Mouse (Mus musculus): ENCODE data around the gene Tff2. TPM values are rescaled to one million over a fixed set of nuclear protein-coding genes. Genes with fewer than 3 reads are reported as not detected.

Tff2 gene
- polyA plus RNA-seq, 1 experiment from 2014 or later: 0.33 TPM

DNA sequence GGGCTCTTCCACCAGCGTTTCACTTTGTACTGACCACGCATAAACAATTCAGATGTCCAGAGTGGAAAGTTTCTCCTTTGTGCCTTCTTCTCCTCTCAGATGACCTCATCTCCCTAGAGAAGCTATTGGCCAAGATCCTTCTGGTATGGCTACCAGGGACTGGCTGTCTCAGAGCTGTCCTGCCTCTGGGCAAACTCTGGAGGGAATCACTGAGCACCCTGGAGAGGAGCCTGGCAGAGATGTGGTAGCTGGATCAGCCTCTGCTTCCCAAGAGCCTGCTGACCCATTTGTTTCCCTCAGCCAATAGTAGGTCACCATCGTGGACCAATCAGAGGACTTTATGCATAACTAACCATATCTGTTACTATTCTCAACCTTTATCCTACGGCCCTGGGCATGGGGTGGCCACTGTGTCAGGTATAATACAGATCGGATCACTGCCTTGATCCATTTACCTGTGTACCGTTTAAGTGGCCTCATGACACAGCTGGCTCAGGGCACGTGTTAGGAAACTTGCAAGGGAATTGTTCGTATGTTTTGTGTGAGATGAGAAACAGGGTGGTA is 41.0 kb downstream of the Tff2 start:
- Histone ChIP-seq H3K27me3 (ENCODE audit: insufficient read depth, low read length) (no peaks in the 10 kb centered on the region), H3K36me3 (replicated peaks; ENCODE audit: insufficient read depth, low read length) (peaks cover 16% of the 10 kb centered on the region), H3K4me2 (ENCODE audit: low read depth, low read length) (no peak overlapping the region), H3K9me3 (ENCODE audit: low read length) (no peaks in the 10 kb centered on the region), H3K27ac (ENCODE audit: low read depth) (no peak overlapping the region), H3K9ac (replicated peaks) (no peak overlapping the region), H3K4me3 (ENCODE audit: low read depth, low read length) (no peak overlapping the region), H3K4me1 (ENCODE audit: insufficient read depth) (peaks cover 15% of the 10 kb centered on the region)
- WGBS (ENCODE audit: insufficient replicate concordance): 82% methylated on average over 8 of the region's 8 CpGs
- ATAC-seq (no peak), DNase-seq (no peak)
- TF ChIP-seq CTCF (IDR thresholded peaks at IDR 0.05; ENCODE audit: low read depth) (no peak), EP300 (IDR thresholded peaks at IDR 0.05; ENCODE audit: low read depth) (no peak)

DNA sequence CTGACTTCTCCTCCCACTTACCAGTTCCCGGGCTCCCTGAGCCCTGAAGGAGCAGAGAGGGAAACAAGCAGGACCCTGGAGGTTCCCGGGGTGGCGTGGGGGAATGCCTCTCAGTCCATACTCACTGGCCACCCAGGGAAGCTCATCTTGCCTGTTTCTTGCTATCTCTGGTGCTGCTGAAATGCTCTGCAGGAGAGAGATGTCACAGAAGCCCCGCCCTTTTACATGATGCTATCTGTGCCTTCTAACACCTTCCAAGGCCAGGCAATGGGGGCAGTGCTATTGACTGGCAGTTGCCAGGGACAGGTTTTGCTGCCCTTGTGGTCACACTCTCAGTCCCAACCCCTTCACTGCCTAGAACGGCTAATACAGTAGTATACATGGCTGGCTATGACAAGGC is 45.3 kb downstream of the Tff2 start:
- Histone ChIP-seq H3K36me3 (replicated peaks; ENCODE audit: insufficient read depth, low read length) (peaks cover 31% of the 10 kb centered on the region), H3K4me1 (ENCODE audit: insufficient read depth) (peaks cover 6% of the 10 kb centered on the region), H3K27ac (ENCODE audit: low read depth) (no peak overlapping the region), H3K9me3 (ENCODE audit: low read length) (no peaks in the 10 kb centered on the region), H3K27me3 (ENCODE audit: insufficient read depth, low read length) (no peaks in the 10 kb centered on the region), H3K4me2 (ENCODE audit: low read depth, low read length) (0 out of 2 replicates have a peak overlapping the region, but pooled peaks have one; percentile 13), H3K9ac (replicated peaks) (no peak overlapping the region), H3K4me3 (ENCODE audit: low read depth, low read length) (no peak overlapping the region)
- ATAC-seq: no peak
- WGBS (ENCODE audit: insufficient replicate concordance): 74% methylated on average over 5 of the region's 5 CpGs
- TF ChIP-seq CTCF (IDR thresholded peaks at IDR 0.05; ENCODE audit: low read depth): no peak
- no peak for TF ChIP-seq EP300 (IDR thresholded peaks at IDR 0.05; ENCODE audit: low read depth)
- no peak for DNase-seq

DNA sequence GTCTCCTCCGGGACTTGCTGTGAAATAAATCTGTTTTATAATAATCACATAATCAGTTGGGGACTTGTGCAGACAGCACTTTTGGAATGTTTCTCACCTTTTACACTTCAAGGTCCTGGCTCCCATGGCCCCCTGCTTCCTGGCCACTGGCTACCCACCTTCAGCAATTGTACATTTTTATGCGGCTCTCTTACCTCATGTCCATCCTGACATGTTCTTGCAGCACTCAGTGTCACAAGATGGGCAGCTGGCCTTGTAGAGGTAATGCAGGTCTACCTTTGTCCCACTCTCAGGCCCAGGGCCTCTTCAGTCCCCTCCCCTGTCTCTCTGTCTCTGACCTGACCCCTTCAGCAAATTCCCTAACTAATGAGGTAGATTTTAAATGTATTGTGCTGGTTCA is 47.2 kb downstream of the Tff2 start:
- Histone ChIP-seq H3K9me3 (ENCODE audit: low read length) (no peaks in the 10 kb centered on the region), H3K4me2 (ENCODE audit: low read depth, low read length) (no peak overlapping the region), H3K9ac (replicated peaks) (no peak overlapping the region), H3K4me3 (ENCODE audit: low read depth, low read length) (no peak overlapping the region), H3K36me3 (replicated peaks; ENCODE audit: insufficient read depth, low read length) (peaks cover 36% of the 10 kb centered on the region), H3K27me3 (ENCODE audit: insufficient read depth, low read length) (no peaks in the 10 kb centered on the region), H3K27ac (ENCODE audit: low read depth) (no peak overlapping the region), H3K4me1 (ENCODE audit: insufficient read depth) (peaks cover 11% of the 10 kb centered on the region)
- WGBS (ENCODE audit: insufficient replicate concordance): 95% methylated on average over 2 of the region's 2 CpGs
- TF ChIP-seq EP300 (IDR thresholded peaks at IDR 0.05; ENCODE audit: low read depth): no peak
- no peak for TF ChIP-seq CTCF (IDR thresholded peaks at IDR 0.05; ENCODE audit: low read depth)
- ATAC-seq (no peak), DNase-seq (no peak)

DNA sequence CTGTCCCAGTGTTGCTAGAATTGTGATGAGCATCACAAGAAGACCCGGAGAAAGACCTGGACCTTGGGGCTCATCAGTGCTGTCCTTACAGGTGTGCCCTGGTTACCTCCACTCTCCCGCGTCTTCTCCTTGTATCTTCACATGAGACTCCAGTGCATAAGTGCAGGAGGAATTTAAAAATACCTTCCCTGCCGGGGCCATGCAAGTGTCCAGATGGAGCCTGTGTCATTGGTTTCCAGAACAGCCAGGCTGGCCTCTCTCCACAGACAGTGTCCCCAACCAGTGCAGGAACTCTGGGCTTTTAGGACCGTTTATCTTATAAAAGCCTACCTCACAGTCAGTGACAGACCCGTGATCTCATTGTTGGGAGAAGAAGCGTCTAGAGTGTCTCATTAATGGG is 48.5 kb downstream of the Tff2 start:
- Histone ChIP-seq H3K4me2 (ENCODE audit: low read depth, low read length) (no peak overlapping the region), H3K4me3 (ENCODE audit: low read depth, low read length) (no peak overlapping the region), H3K36me3 (replicated peaks; ENCODE audit: insufficient read depth, low read length) (peaks cover 35% of the 10 kb centered on the region), H3K27ac (ENCODE audit: low read depth) (no peak overlapping the region), H3K4me1 (ENCODE audit: insufficient read depth) (peaks cover 19% of the 10 kb centered on the region), H3K9ac (replicated peaks) (no peak overlapping the region), H3K9me3 (ENCODE audit: low read length) (no peaks in the 10 kb centered on the region), H3K27me3 (ENCODE audit: insufficient read depth, low read length) (no peaks in the 10 kb centered on the region)
- DNase-seq: no peak
- WGBS (ENCODE audit: insufficient replicate concordance): 81% methylated on average over 7 of the region's 7 CpGs
- TF ChIP-seq CTCF (IDR thresholded peaks at IDR 0.05; ENCODE audit: low read depth): no peak
- TF ChIP-seq EP300 (IDR thresholded peaks at IDR 0.05; ENCODE audit: low read depth): no peak
- ATAC-seq: no peak

DNA sequence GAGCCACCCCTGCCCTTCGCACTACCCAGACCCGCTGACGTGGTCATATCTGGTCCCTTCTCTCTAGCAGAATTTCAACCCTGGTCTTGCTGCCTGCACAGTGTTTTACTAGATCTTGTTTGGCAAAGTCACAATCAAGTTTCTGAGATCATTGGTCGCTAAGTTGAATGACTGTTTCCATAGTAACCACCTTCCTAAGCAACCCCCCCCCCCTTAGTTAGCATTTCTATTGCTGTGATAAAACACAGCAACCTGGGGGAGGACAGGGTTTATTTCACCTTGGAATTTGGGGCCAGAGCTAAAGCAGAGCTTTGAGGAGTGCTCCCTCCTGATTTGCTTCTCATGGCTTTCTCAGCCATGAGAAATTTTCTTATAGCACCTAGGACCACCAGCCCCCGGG is 49.3 kb downstream of the Tff2 start:
- H3K27ac ChIP-seq (ENCODE audit: low read depth): no peak overlapping the region
- WGBS (ENCODE audit: insufficient replicate concordance): 68% methylated on average over 5 of the region's 5 CpGs
- DNase-seq: no peak
- no peak overlapping the region for H3K9ac ChIP-seq (replicated peaks)
- H3K4me1 ChIP-seq (ENCODE audit: insufficient read depth): peaks cover 27% of the 10 kb centered on the region
- ATAC-seq: no peak
- no peaks in the 10 kb centered on the region for H3K27me3 ChIP-seq (ENCODE audit: insufficient read depth, low read length)
- H3K9me3 ChIP-seq (ENCODE audit: low read length): no peaks in the 10 kb centered on the region
- TF ChIP-seq CTCF (IDR thresholded peaks at IDR 0.05; ENCODE audit: low read depth): no peak
- no peak for TF ChIP-seq EP300 (IDR thresholded peaks at IDR 0.05; ENCODE audit: low read depth)
- H3K4me3 ChIP-seq (ENCODE audit: low read depth, low read length): no peak overlapping the region
- H3K4me2 ChIP-seq (ENCODE audit: low read depth, low read length): no peak overlapping the region
- peaks cover 34% of the 10 kb centered on the region for H3K36me3 ChIP-seq (replicated peaks; ENCODE audit: insufficient read depth, low read length)

Other genes starting within 250 kb of the Tff2 start
- not detected in 2 replicates for gene Glp1r, start 242.5 kb downstream of the Tff2 start, polyA plus RNA-seq (2015; fragmentation: Nextera tagmentation; extraction: Ambion mirVana)
- 0.05 and 0.17 TPM in 2 replicates for gene Umodl1, start 189.6 kb downstream of the Tff2 start, polyA plus RNA-seq (2015; fragmentation: Nextera tagmentation; extraction: Ambion mirVana)
- gene Abcg1, start 86.6 kb downstream of the Tff2 start, polyA plus RNA-seq (2015; fragmentation: Nextera tagmentation; extraction: Ambion mirVana): 8.9 and 9.4 TPM in 2 replicates
- 932 and 1,034 TPM in 2 replicates for gene Tff3, start 14.6 kb downstream of the Tff2 start, polyA plus RNA-seq (2015; fragmentation: Nextera tagmentation; extraction: Ambion mirVana)
- gene Tff1, start 21.0 kb upstream of the Tff2 start, polyA plus RNA-seq (2015; fragmentation: Nextera tagmentation; extraction: Ambion mirVana): not detected in 2 replicates
- gene Tmprss3, start 54.7 kb upstream of the Tff2 start, polyA plus RNA-seq (2015; fragmentation: Nextera tagmentation; extraction: Ambion mirVana): 0.62 and 0.73 TPM in 2 replicates
- 4.2 and 4.6 TPM in 2 replicates for gene Ubash3a, start 63.6 kb upstream of the Tff2 start, polyA plus RNA-seq (2015; fragmentation: Nextera tagmentation; extraction: Ambion mirVana)
- gene Rsph1, start 133.1 kb upstream of the Tff2 start, polyA plus RNA-seq (2015; fragmentation: Nextera tagmentation; extraction: Ambion mirVana): 0.90 and 1.0 TPM in 2 replicates
- 4.3 and 4.5 TPM in 2 replicates for gene Slc37a1, start 142.5 kb upstream of the Tff2 start, polyA plus RNA-seq (2015; fragmentation: Nextera tagmentation; extraction: Ambion mirVana)
- gene Pde9a, start 241.9 kb upstream of the Tff2 start, polyA plus RNA-seq (2015; fragmentation: Nextera tagmentation; extraction: Ambion mirVana): 5.7 and 7.6 TPM in 2 replicates

Measured in liver, postnatal 0 days (tissue).